Mouse (Mus musculus): ENCODE data around the gene Naglu.

GRCm38 (mm10) chr11:101127075-101127474 is 57.3 kb downstream of the Naglu start:
- TF ChIP-seq CTCF (IDR thresholded peaks at IDR 0.05; ENCODE audit: low read depth, low read length): peak; percentile 28
- no peak for TF ChIP-seq POLR2A (IDR thresholded peaks at IDR 0.05; ENCODE audit: insufficient read depth, low read length)

All from ES-Bruce4 (cell line).